ENCODE assay signal across 8 mouse cellular contexts in genomic region chr10:37138778-37139442, GRCm38 (mm10). TPM values are rescaled to one million over a fixed set of nuclear protein-coding genes. Genes with fewer than 3 reads are reported as not detected.
A peak's percentile ranks its signal among the peaks of the same experiment; 100 is the strongest.
DNase-seq lines count a peak whose midpoint lies in the region; ATAC-seq and TF ChIP-seq lines count a peak whose summit lies in the region.

Marcks (minus strand) TSS chr10:37138920.

- H3K4me1 ChIP-seq in intestine, postnatal 0 days (replicated peaks; ENCODE audit: control insufficient read depth, insufficient read depth, low read length) = no peaks in the 10 kb centered on the region
- peaks cover 22% of the 10 kb centered on the region for H3K4me1 ChIP-seq in midbrain, embryonic 10.5 days

- H3K4me3 ChIP-seq in intestine, postnatal 0 days (ENCODE audit: low read depth, low read length) = peak within 1 kb of the TSS; percentile 74
- peak within 1 kb of the TSS; percentile 93 for H3K4me3 ChIP-seq in midbrain, embryonic 10.5 days

- intact Hi-C loops in left cerebral cortex, postnatal 36 days (cut with DNase I) = loop anchor here (5.0 kb wide), 4 partner anchors 258 to 1708 kb away; no protein-coding TSS in a partner anchor

- DNase-seq in adrenal gland, adult 8-10 months = peak; percentile 76
- DNase-seq in embryo, embryonic 9.5 days (ENCODE audit: extremely low spot score) = peak; percentile 93
- peak; percentile 87 to 88 for DNase-seq in left cerebral cortex, postnatal 36 days (ENCODE audit: low spot score in 2 of 2)
- peak; percentile 91 for DNase-seq in midbrain, embryonic 10.5 days (ENCODE audit: low spot score)
- DNase-seq in right cerebral cortex, postnatal 4 days = peak; percentile 90
- DNase-seq in yolk sac, embryonic 10.5 days (ENCODE audit: low spot score) = peak; percentile 88

- H3K27me3 ChIP-seq in intestine, postnatal 0 days (replicated peaks; ENCODE audit: control insufficient read depth, insufficient read depth, low read length) = no peaks in the 10 kb centered on the region
- H3K27me3 ChIP-seq in midbrain, embryonic 10.5 days (ENCODE audit: low read depth, poor library complexity, severe bottlenecking) = no peaks in the 10 kb centered on the region

- H3K4me2 ChIP-seq in intestine, postnatal 0 days (replicated peaks; ENCODE audit: low read depth) = peak within 1 kb of the TSS; percentile 78

- no peak for TF ChIP-seq CTCF in intestine, postnatal 0 days (IDR thresholded peaks at IDR 0.05; ENCODE audit: low read depth)

- peak within 1 kb of the TSS; percentile 78 for H3K9ac ChIP-seq in intestine, postnatal 0 days (ENCODE audit: low read depth, low read length)

- peak; percentile 48 for ATAC-seq in granulocyte monocyte progenitor cell, adult 5-6 weeks (replicated peaks; ENCODE audit: poor library complexity, severe bottlenecking)
- peak; percentile 55 for ATAC-seq in intestine, postnatal 0 days

- H3K36me3 ChIP-seq in intestine, postnatal 0 days (ENCODE audit: control insufficient read depth, insufficient read depth) = peaks cover 3% of the 10 kb centered on the region; the same call in 1 of the 2 replicates
- H3K36me3 ChIP-seq in midbrain, embryonic 10.5 days = peaks cover 28% of the 10 kb centered on the region

- H3K9me3 ChIP-seq in intestine, postnatal 0 days (ENCODE audit: control insufficient read depth) = no peaks in the 10 kb centered on the region
- no peaks in the 10 kb centered on the region for H3K9me3 ChIP-seq in midbrain, embryonic 10.5 days (replicated peaks)

- WGBS in intestine, postnatal 0 days = under 1% methylated on average over 39 of the region's 39 CpGs
- WGBS in midbrain, embryonic 10.5 days = under 1% methylated on average over 39 of the region's 39 CpGs

- peak within 1 kb of the TSS; percentile 92 for H3K27ac ChIP-seq in intestine, postnatal 0 days (ENCODE audit: low read depth, low read length)
- peak within 1 kb of the TSS; percentile 100 for H3K27ac ChIP-seq in midbrain, embryonic 10.5 days (replicated peaks)

RNA-seq across cellular contexts. Expression of gene Marcks, which starts in this region (rescaled TPM):
- 10 to 100 TPM; 33.6 to 49.8 (median 41.0) TPM for total RNA-seq in adrenal gland, adult 8-10 months (2022)
- 5.1 TPM in 2 replicates for total RNA-seq in granulocyte monocyte progenitor cell, adult 5-6 weeks (2014; fragmentation: Nextera tagmentation)
- total RNA-seq in granulocyte monocyte progenitor cell, adult 5-6 weeks (2017) = 8.5 and 10.1 TPM in 2 replicates
- 34.7 and 38.2 TPM in 2 replicates for polyA plus RNA-seq in intestine, postnatal 0 days (2015; fragmentation: Nextera tagmentation; extraction: Ambion mirVana)
- total RNA-seq in left cerebral cortex, postnatal 36 days (2021) = 100 to 1,000 TPM; 164 to 165 TPM
- 169 and 200 TPM in 2 replicates for polyA plus RNA-seq in midbrain, embryonic 10.5 days (2016; fragmentation: Nextera tagmentation; extraction: Ambion mirVana)

Comparison
In these comparisons a context has a peak if more than half of its experiments do, and no peak if none do; other contexts are left out.
1. Peak in every context shown above with its lines: DNase-seq, ATAC-seq, H3K4me3 ChIP-seq and H3K27ac ChIP-seq.